Mouse (Mus musculus) liver, embryonic 14.5 days (tissue): ENCODE measurements around the gene Strn3.

Experiments
- CTCF ChIP-seq: IDR thresholded peaks from 2 replicates; pipeline ENCODE4 v1.5.1; 2016; ENCODE audit warnings: antibody characterized with exemption, low read depth, control low read depth
- EP300 ChIP-seq: IDR thresholded peaks from 2 replicates; pipeline ENCODE4 v1.6.1; 2016; ENCODE audit warnings: antibody characterized with exemption, low read depth

DNA sequence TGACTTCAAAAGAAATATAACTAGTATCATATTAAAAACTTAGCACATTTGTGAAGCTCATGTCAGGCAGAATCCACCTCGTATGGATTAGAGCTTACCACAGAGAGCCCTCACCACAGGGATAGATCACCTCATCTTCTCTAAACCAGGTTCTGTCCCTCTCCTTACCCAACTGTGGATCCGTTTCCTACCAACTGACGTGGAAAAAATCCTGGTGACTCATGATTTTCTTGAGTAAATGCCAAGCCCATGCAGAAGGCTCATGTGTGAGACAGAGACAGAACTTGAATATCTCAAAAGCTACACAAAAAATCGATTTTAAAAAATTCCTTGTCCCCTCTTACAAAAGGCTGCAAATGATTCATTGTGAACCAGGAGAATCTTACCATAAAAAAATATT, 85.6 kb downstream of the Strn3 start:
- no peak for TF ChIP-seq EP300
- no peak for TF ChIP-seq CTCF
